Mouse (Mus musculus): ENCODE measurements at regions not wholly inside any gene's neighbourhood (a gene's known extent, or its start where the extent isn't known, plus 50 kb on each side); places are given as distances from the start of the nearest gene placed in this dataset.
A peak's percentile ranks its signal among the peaks of the same experiment; 100 is the strongest.
"Not testable (repeated sequence)": the region's sequence is repeated elsewhere in the genome, so short reads cannot be mapped to it uniquely, and the experiment has no call there.

- DNase-seq (ENCODE audit: low spot score): no peak
These were observed 61.0 kb downstream of the 4930474N05Rik start for GRCm38 (mm10) chr14:36155757-36156156.

- no peak for DNase-seq (ENCODE audit: low spot score)
These were observed 61.5 kb downstream of the 4930474N05Rik start for GRCm38 (mm10) chr14:36156175-36156574.

GRCm38 (mm10) chr14:36183701-36184100 lies 89.0 kb downstream of the 4930474N05Rik start:
- no peak for DNase-seq (ENCODE audit: low spot score)

- DNase-seq (ENCODE audit: low spot score): no peak
These were observed 101.8 kb downstream of the 4930474N05Rik start for GRCm38 (mm10) chr14:36196517-36196916.

- no peak for DNase-seq (ENCODE audit: low spot score)
These were observed 103.7 kb downstream of the 4930474N05Rik start for GRCm38 (mm10) chr14:36198396-36198795.

GRCm38 (mm10) chr14:36203855-36204254 lies 109.1 kb downstream of the 4930474N05Rik start:
- no peak for DNase-seq (ENCODE audit: low spot score)

- DNase-seq (ENCODE audit: low spot score): peak; percentile 4
These were observed 118.1 kb downstream of the 4930474N05Rik start for GRCm38 (mm10) chr14:36212830-36213229.

GRCm38 (mm10) chr14:36245849-36246248 lies 151.1 kb downstream of the 4930474N05Rik start:
- no peak for DNase-seq (ENCODE audit: low spot score)

GRCm38 (mm10) chr14:36262126-36262525 lies 167.4 kb downstream of the 4930474N05Rik start:
- DNase-seq (ENCODE audit: low spot score): no peak

- no peak for DNase-seq (ENCODE audit: low spot score)
These were observed 189.2 kb downstream of the 4930474N05Rik start for GRCm38 (mm10) chr14:36283825-36284414.

- no peak for DNase-seq (ENCODE audit: low spot score)
These were observed 194.1 kb downstream of the 4930474N05Rik start for GRCm38 (mm10) chr14:36288697-36289286.

GRCm38 (mm10) chr14:36310324-36310723 lies 215.6 kb downstream of the 4930474N05Rik start:
- no peak for DNase-seq (ENCODE audit: low spot score)

- DNase-seq (ENCODE audit: low spot score): not testable (repeated sequence)
These were observed 220.0 kb downstream of the 4930474N05Rik start for GRCm38 (mm10) chr14:36314673-36315072.

- DNase-seq (ENCODE audit: low spot score): no peak
These were observed 221.8 kb downstream of the 4930474N05Rik start for GRCm38 (mm10) chr14:36316418-36317111.

- DNase-seq (ENCODE audit: low spot score): no peak
These were observed 233.7 kb downstream of the 4930474N05Rik start for GRCm38 (mm10) chr14:36328258-36328891.

- no peak for DNase-seq (ENCODE audit: low spot score)
These were observed 246.1 kb downstream of the 4930474N05Rik start for GRCm38 (mm10) chr14:36340832-36341231.

Data from yolk sac, embryonic 10.5 days (tissue).